Mouse (Mus musculus): ENCODE results near the gene Mrpl2.

Gene Mrpl2

GRCm38 (mm10) chr17:46645561-46646321 is at the start of gene Mrpl2, which contains the start of gene Klc4:
Gene Mrpl2 (plus strand): TSS chr17:46646229.
Gene Klc4 (minus strand): TSS chr17:46646022.
- DNase-seq: peak; percentile 99 to 100

GRCm38 (mm10) chr17:46597956-46598355 is 48.1 kb upstream of the Mrpl2 start:
- DNase-seq: no peak

GRCm38 (mm10) chr17:46598963-46599362 is 47.1 kb upstream of the Mrpl2 start:
- no peak for DNase-seq

- no peak for DNase-seq
These were observed 45.5 kb upstream of the Mrpl2 start for GRCm38 (mm10) chr17:46600569-46600968.

GRCm38 (mm10) chr17:46602212-46602611 is 43.8 kb upstream of the Mrpl2 start:
- no peak for DNase-seq

GRCm38 (mm10) chr17:46603229-46603628 is 42.8 kb upstream of the Mrpl2 start:
- no peak for DNase-seq

GRCm38 (mm10) chr17:46605126-46605525 is 40.9 kb upstream of the Mrpl2 start:
- no peak for DNase-seq

GRCm38 (mm10) chr17:46605987-46606386 is 40.0 kb upstream of the Mrpl2 start:
- no peak for DNase-seq

GRCm38 (mm10) chr17:46609721-46610514 is 36.1 kb upstream of the Mrpl2 start:
- no peak for DNase-seq

- no peak for DNase-seq
These were observed 34.7 kb upstream of the Mrpl2 start for GRCm38 (mm10) chr17:46611316-46611715.

GRCm38 (mm10) chr17:46612189-46612588 is 33.8 kb upstream of the Mrpl2 start:
- DNase-seq: no peak

GRCm38 (mm10) chr17:46612820-46613219 is 33.2 kb upstream of the Mrpl2 start:
- DNase-seq: no peak

- no peak for DNase-seq
These were observed 32.8 kb upstream of the Mrpl2 start for GRCm38 (mm10) chr17:46613229-46613628.

- no peak for DNase-seq
These were observed 28.2 kb upstream of the Mrpl2 start for GRCm38 (mm10) chr17:46617799-46618198.

GRCm38 (mm10) chr17:46618394-46618768 is 27.6 kb upstream of the Mrpl2 start:
- DNase-seq: no peak

- no peak for DNase-seq
These were observed 27.0 kb upstream of the Mrpl2 start for GRCm38 (mm10) chr17:46618769-46619682.

- no peak for DNase-seq
These were observed 26.2 kb upstream of the Mrpl2 start for GRCm38 (mm10) chr17:46619683-46620357.

GRCm38 (mm10) chr17:46621324-46621723 is 24.7 kb upstream of the Mrpl2 start:
- DNase-seq: peak; percentile 65 to 78

- DNase-seq: no peak
These were observed 23.8 kb upstream of the Mrpl2 start for GRCm38 (mm10) chr17:46622269-46622668.

GRCm38 (mm10) chr17:46623819-46624557 is 22.0 kb upstream of the Mrpl2 start:
- no peak for DNase-seq

- no peak for DNase-seq
These were observed 21.4 kb upstream of the Mrpl2 start for GRCm38 (mm10) chr17:46624598-46624997.

GRCm38 (mm10) chr17:46627409-46627808 is 18.6 kb upstream of the Mrpl2 start:
- DNase-seq: no peak
